In the genomic region with DNA sequence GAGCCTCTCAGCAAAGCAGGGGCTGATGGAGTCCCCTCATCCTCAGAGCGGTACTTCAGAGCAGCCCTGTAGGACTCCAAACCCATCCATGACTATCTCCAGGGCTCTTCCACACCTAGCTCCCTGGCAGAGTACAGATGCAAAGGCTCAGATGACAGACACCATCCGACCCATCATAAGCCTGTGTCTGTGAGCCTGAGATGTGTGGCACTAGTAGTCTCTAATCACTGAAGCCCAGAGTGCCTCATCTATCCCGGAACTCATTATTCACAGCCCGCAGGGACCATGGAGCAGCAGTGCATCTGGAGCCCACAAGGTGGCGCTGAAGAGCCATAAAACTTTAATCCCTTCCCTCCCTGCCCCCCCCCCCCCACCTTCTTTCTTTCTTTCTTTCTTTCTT, we compare ENCODE assay signal across 8 mouse cellular contexts. TPM values are rescaled to one million over a fixed set of nuclear protein-coding genes. Genes with fewer than 3 reads are reported as not detected.
DNase-seq lines count a peak whose midpoint lies in the region; ATAC-seq lines count a peak whose summit lies in the region.
"Had no signal": no experiment of that assay in that cellular context is flagged by ENCODE, and none has a peak within 500 bp of the region (broad histone marks: within the 10 kb centered on the region; RNA-seq: fewer than 3 reads in every experiment).

No protein-coding gene starts in this region.

- no peak overlapping the region for H3K4me3 ChIP-seq in intestine, embryonic 15.5 days (replicated peaks)
- H3K4me3 ChIP-seq in midbrain, embryonic 13.5 days (replicated peaks) = no peak overlapping the region
- H3K4me3 ChIP-seq: limb, embryonic 12.5 days had no signal

- peaks cover 3% of the 10 kb centered on the region; the same call in 1 of the 2 replicates for H3K36me3 ChIP-seq in intestine, embryonic 15.5 days
- H3K36me3 ChIP-seq in midbrain, embryonic 13.5 days = peaks cover 27% of the 10 kb centered on the region

- no peaks in the 10 kb centered on the region for H3K4me1 ChIP-seq in intestine, embryonic 15.5 days (replicated peaks)
- 0 out of 2 replicates have a peak, but pooled peaks cover 5% of the 10 kb centered on the region for H3K4me1 ChIP-seq in midbrain, embryonic 13.5 days (replicated peaks)
- H3K4me1 ChIP-seq: limb, embryonic 12.5 days had no signal

- H3K9ac ChIP-seq in intestine, embryonic 15.5 days = no peak overlapping the region
- H3K9ac ChIP-seq in midbrain, embryonic 13.5 days (replicated peaks) = no peak overlapping the region
- H3K9ac ChIP-seq: limb, embryonic 12.5 days had no signal

- no peaks in the 10 kb centered on the region for H3K9me3 ChIP-seq in intestine, embryonic 15.5 days
- H3K9me3 ChIP-seq in midbrain, embryonic 13.5 days = no peaks in the 10 kb centered on the region
- H3K9me3 ChIP-seq: limb, embryonic 12.5 days had no signal

- H3K4me2 ChIP-seq in intestine, embryonic 15.5 days (replicated peaks) = no peak overlapping the region
- no peak overlapping the region for H3K4me2 ChIP-seq in midbrain, embryonic 13.5 days (replicated peaks)
- H3K4me2 ChIP-seq: limb, embryonic 12.5 days had no signal

- H3K27me3 ChIP-seq in intestine, embryonic 15.5 days (replicated peaks) = no peaks in the 10 kb centered on the region
- peaks cover 11% of the 10 kb centered on the region; the same call in 1 of the 2 replicates for H3K27me3 ChIP-seq in midbrain, embryonic 13.5 days

- 19% methylated on average over 5 of the region's 5 CpGs for WGBS in intestine, embryonic 15.5 days
- 17% methylated on average over 5 of the region's 5 CpGs for WGBS in midbrain, embryonic 13.5 days

- ATAC-seq in intestine, embryonic 15.5 days = peak; percentile 42
- ATAC-seq in midbrain, embryonic 13.5 days = peak; percentile 77

- H3K27ac ChIP-seq in intestine, embryonic 15.5 days = no peak overlapping the region
- no peak overlapping the region for H3K27ac ChIP-seq in midbrain, embryonic 13.5 days
- H3K27ac ChIP-seq: limb, embryonic 12.5 days had no signal

- intact Hi-C loops in left cerebral cortex, postnatal 25 days (cut with DNase I) = loop anchor here (1.0 to 10.0 kb wide), 2 partner anchors 70 to 152 kb away; no protein-coding TSS in a partner anchor

- peak; percentile 74 for DNase-seq in ZHBTc4 (ENCODE audit: low read depth, low spot score)
- DNase-seq in cerebellum, adult 9-11 months = peak; percentile 70
- peak; percentile 83 to 84 for DNase-seq in frontal cortex, postnatal 25 days (ENCODE audit: low spot score in 2 of 2)
- peak; percentile 75 to 82 for DNase-seq in left cerebral cortex, postnatal 25 days (ENCODE audit: low spot score in 2 of 2)
- peak; percentile 48 for DNase-seq in spleen, adult 12 weeks (ENCODE audit: low spot score)

RNA-seq across cellular contexts. Expression of gene Meis3, which starts 17.4 kb away (rescaled TPM):
- polyA plus RNA-seq in intestine, embryonic 15.5 days (2015; fragmentation: Nextera tagmentation; extraction: Ambion mirVana) = 30.8 and 31.8 TPM in 2 replicates
- total RNA-seq in left cerebral cortex, postnatal 25 days (2021) = 10 to 100 TPM; 33.3 to 43.5 TPM
- 158 and 160 TPM in 2 replicates for polyA plus RNA-seq in midbrain, embryonic 13.5 days (2015; fragmentation: Nextera tagmentation; extraction: Ambion mirVana)

RNA-seq across cellular contexts. Expression of gene Dhx34, which starts 29.5 kb away (rescaled TPM):
- 21.8 and 34.2 TPM in 2 replicates for polyA plus RNA-seq in intestine, embryonic 15.5 days (2015; fragmentation: Nextera tagmentation; extraction: Ambion mirVana)
- total RNA-seq in left cerebral cortex, postnatal 25 days (2021) = 10 to 100 TPM in 1 of 2 experiments, 1 to 10 TPM in 1; 9.5 to 11.1 TPM
- polyA plus RNA-seq in midbrain, embryonic 13.5 days (2015; fragmentation: Nextera tagmentation; extraction: Ambion mirVana) = 15.6 and 16.8 TPM in 2 replicates

RNA-seq across cellular contexts. Expression of gene C5ar2, which starts 51.6 kb away (rescaled TPM):
- 0.13 and 0.23 TPM in 2 replicates for polyA plus RNA-seq in intestine, embryonic 15.5 days (2015; fragmentation: Nextera tagmentation; extraction: Ambion mirVana)
- under 1 TPM; 0.71 to 0.87 TPM for total RNA-seq in left cerebral cortex, postnatal 25 days (2021)
- polyA plus RNA-seq in midbrain, embryonic 13.5 days (2015; fragmentation: Nextera tagmentation; extraction: Ambion mirVana) = 0.05 TPM in 1 of 2 replicates, not detected in the other
- polyA plus RNA-seq: limb, embryonic 12.5 days had no signal
